7 mouse cellular contexts compared by ENCODE assay signal in the genomic region with DNA sequence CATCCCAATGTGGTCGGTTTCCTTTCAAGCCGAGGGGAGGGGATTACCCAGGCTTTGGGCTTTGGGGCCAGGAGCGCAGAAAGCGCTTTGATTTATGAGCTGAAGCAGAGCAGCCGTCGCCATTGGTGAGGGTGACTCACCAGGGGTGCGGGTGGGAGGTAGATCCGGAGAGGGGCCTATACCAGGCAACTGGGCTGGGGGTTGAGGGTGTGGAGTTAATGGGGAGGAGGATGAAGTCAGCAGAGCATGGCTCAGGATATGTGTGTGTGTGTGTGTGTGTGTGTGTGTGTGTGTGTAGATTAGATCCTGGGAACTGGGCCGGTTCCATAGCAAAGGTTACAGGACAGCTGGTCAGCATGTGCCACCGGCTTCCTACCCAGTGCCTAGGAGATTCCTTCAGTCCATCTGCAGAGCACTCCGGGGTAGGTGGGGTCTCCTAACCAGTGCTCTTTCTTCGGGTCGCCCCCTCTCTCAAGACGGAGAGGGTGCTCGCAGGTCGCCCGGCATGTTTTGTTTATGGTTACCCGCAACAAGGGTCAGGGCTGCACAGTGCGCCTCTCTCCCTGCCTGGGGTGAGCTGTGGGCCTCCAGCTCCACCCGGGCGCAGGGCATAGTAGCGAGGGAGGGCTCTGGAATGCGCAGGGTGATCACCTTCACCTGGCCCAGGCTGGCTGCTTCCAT. TPM values are rescaled to one million over a fixed set of nuclear protein-coding genes. Genes with fewer than 3 reads are reported as not detected.
DNase-seq lines count a peak whose midpoint lies in the region; ATAC-seq and TF ChIP-seq lines count a peak whose summit lies in the region.

No protein-coding gene starts in this region.

- H3K4me3 ChIP-seq in hindbrain, embryonic 12.5 days = peak overlapping the region; percentile 75
- H3K4me3 ChIP-seq in limb, embryonic 15.5 days = peak overlapping the region; percentile 76
- peak overlapping the region; percentile 4; the same call in 1 of the 2 replicates for H3K4me3 ChIP-seq in olfactory bulb, adult 2 months (ENCODE audit: insufficient read depth, low read depth, low read length)

- TF ChIP-seq CTCF in olfactory bulb, adult 2 months (IDR thresholded peaks at IDR 0.05; ENCODE audit: insufficient read depth, low read depth, low read length) = no peak

- H3K9ac ChIP-seq in hindbrain, embryonic 12.5 days = peak overlapping the region; percentile 77
- 0 out of 2 replicates have a peak overlapping the region, but pooled peaks have one; percentile 58 for H3K9ac ChIP-seq in limb, embryonic 15.5 days

- no peaks in the 10 kb centered on the region for H3K9me3 ChIP-seq in hindbrain, embryonic 12.5 days (replicated peaks)
- H3K9me3 ChIP-seq in limb, embryonic 15.5 days = no peaks in the 10 kb centered on the region

- H3K4me1 ChIP-seq in hindbrain, embryonic 12.5 days = peaks cover 21% of the 10 kb centered on the region
- H3K4me1 ChIP-seq in limb, embryonic 15.5 days = peaks cover 26% of the 10 kb centered on the region
- peaks cover 21% of the 10 kb centered on the region; the same call in 1 of the 2 replicates for H3K4me1 ChIP-seq in olfactory bulb, adult 2 months (ENCODE audit: control insufficient read depth, insufficient read depth, low read length)

- no peak overlapping the region for H3K27ac ChIP-seq in hindbrain, embryonic 12.5 days
- H3K27ac ChIP-seq in limb, embryonic 15.5 days = peak overlapping the region; percentile 40
- H3K27ac ChIP-seq in olfactory bulb, adult 2 months (ENCODE audit: insufficient read depth, low read depth, low read length) = no peak overlapping the region

- H3K27me3 ChIP-seq in hindbrain, embryonic 12.5 days = peaks cover 19% of the 10 kb centered on the region
- H3K27me3 ChIP-seq in limb, embryonic 15.5 days = no peaks in the 10 kb centered on the region

- 0 out of 2 replicates have a peak, but pooled peaks cover 7% of the 10 kb centered on the region for H3K36me3 ChIP-seq in hindbrain, embryonic 12.5 days
- 0 out of 2 replicates have a peak, but pooled peaks cover 12% of the 10 kb centered on the region for H3K36me3 ChIP-seq in limb, embryonic 15.5 days

- no peak for TF ChIP-seq POLR2A in olfactory bulb, adult 2 months (IDR thresholded peaks at IDR 0.05; ENCODE audit: insufficient read depth, low read depth, low read length)

- peak overlapping the region; percentile 99 for H3K4me2 ChIP-seq in hindbrain, embryonic 12.5 days (replicated peaks)
- H3K4me2 ChIP-seq in limb, embryonic 15.5 days = peak overlapping the region; percentile 92

- 2% methylated on average over 23 of the region's 23 CpGs for WGBS in hindbrain, embryonic 12.5 days
- WGBS in limb, embryonic 15.5 days = 3% methylated on average over 23 of the region's 23 CpGs
- 23% methylated on average over 23 of the region's 23 CpGs for WGBS in olfactory bulb, adult 2 months

- peak; percentile 90 for DNase-seq in 3T3-L1 (ENCODE audit: low read depth, low spot score)
- DNase-seq in embryo, embryonic 9.5 days (ENCODE audit: extremely low spot score) = peak; percentile 64
- DNase-seq in layer of hippocampus, postnatal 25 days (ENCODE audit: extremely low spot score in 1 of 2, low spot score in 1 of 2) = no peak

- peak; percentile 31 for ATAC-seq in CD4-positive, CD25-positive, alpha-beta regulatory T cell, adult 4 months
- ATAC-seq in hindbrain, embryonic 12.5 days (ENCODE audit: low FRiP score) = peak; percentile 29; the same call in 1 of the 2 replicates
- ATAC-seq in limb, embryonic 15.5 days (ENCODE audit: insufficient number of reproducible peaks, low FRiP score, low TSS enrichment, low read depth) = peak; percentile 57; the same call in 1 of the 2 replicates

RNA-seq across cellular contexts. Expression of gene Six4, which starts 2.7 kb away (rescaled TPM):
- under 1 TPM in 1 of 2 experiments, not detected in 1; 0.16 TPM for polyA plus RNA-seq in CD4-positive, CD25-positive, alpha-beta regulatory T cell, adult 4 months (2017; shearing (Covaris generic))
- 6.0 and 6.4 TPM in 2 replicates for polyA plus RNA-seq in hindbrain, embryonic 12.5 days (2016; fragmentation: Nextera tagmentation; extraction: Ambion mirVana)
- polyA plus RNA-seq in limb, embryonic 15.5 days (2015; fragmentation: Nextera tagmentation; extraction: Ambion mirVana) = 3.7 and 4.3 TPM in 2 replicates
- not detected in 2 replicates for polyA plus RNA-seq in olfactory bulb, adult 2 months (2012; ENCODE audit: insufficient read depth, insufficient read length, low replicate concordance, missing spikeins)
- under 1 TPM; 0.57 to 0.59 TPM for total RNA-seq in layer of hippocampus, postnatal 25 days (2021)

RNA-seq across cellular contexts. Expression of gene Mnat1, which starts 12.9 kb away (rescaled TPM):
- 10 to 100 TPM; 29.4 to 31.4 TPM for polyA plus RNA-seq in CD4-positive, CD25-positive, alpha-beta regulatory T cell, adult 4 months (2017; shearing (Covaris generic))
- 26.4 and 27.5 TPM in 2 replicates for polyA plus RNA-seq in hindbrain, embryonic 12.5 days (2016; fragmentation: Nextera tagmentation; extraction: Ambion mirVana)
- 30.7 and 33.3 TPM in 2 replicates for polyA plus RNA-seq in limb, embryonic 15.5 days (2015; fragmentation: Nextera tagmentation; extraction: Ambion mirVana)
- polyA plus RNA-seq in olfactory bulb, adult 2 months (2012; ENCODE audit: insufficient read depth, insufficient read length, low replicate concordance, missing spikeins) = not detected in 2 replicates
- 10 to 100 TPM; 21.4 to 22.0 TPM for total RNA-seq in layer of hippocampus, postnatal 25 days (2021)

RNA-seq across cellular contexts. Expression of gene Six1, which starts 56.9 kb away (rescaled TPM):
- polyA plus RNA-seq in CD4-positive, CD25-positive, alpha-beta regulatory T cell, adult 4 months (2017; shearing (Covaris generic)) = not detected
- polyA plus RNA-seq in hindbrain, embryonic 12.5 days (2016; fragmentation: Nextera tagmentation; extraction: Ambion mirVana) = 36.0 and 36.9 TPM in 2 replicates
- polyA plus RNA-seq in limb, embryonic 15.5 days (2015; fragmentation: Nextera tagmentation; extraction: Ambion mirVana) = 28.2 and 34.3 TPM in 2 replicates
- polyA plus RNA-seq in olfactory bulb, adult 2 months (2012; ENCODE audit: insufficient read depth, insufficient read length, low replicate concordance, missing spikeins) = not detected in 2 replicates
- total RNA-seq in layer of hippocampus, postnatal 25 days (2021) = not detected

Comparison
In these comparisons a context has a peak if more than half of its experiments do, and no peak if none do; other contexts are left out.
1. DNase-seq: peak in 3T3-L1 (single experiment) and embryo, embryonic 9.5 days (single experiment); none in layer of hippocampus, postnatal 25 days (0 of 2).
2. H3K4me3 ChIP-seq: peak in every context shown above with its lines; median percentile 76 in limb, embryonic 15.5 days; 75 in hindbrain, embryonic 12.5 days; 4 in olfactory bulb, adult 2 months.
3. RNA of gene Mnat1, which starts 12.9 kb away (polyA plus RNA-seq): 29.4 to 31.4 TPM in CD4-positive, CD25-positive, alpha-beta regulatory T cell, adult 4 months, 30.7 to 33.3 TPM in limb, embryonic 15.5 days and 26.4 to 27.5 TPM in hindbrain, embryonic 12.5 days; not detected in olfactory bulb, adult 2 months; every median in the first group is over 10 times any median in the second.
4. RNA of gene Six1, which starts 56.9 kb away (polyA plus RNA-seq): 36.0 to 36.9 TPM in hindbrain, embryonic 12.5 days and 28.2 to 34.3 TPM in limb, embryonic 15.5 days; not detected in CD4-positive, CD25-positive, alpha-beta regulatory T cell, adult 4 months and not detected in olfactory bulb, adult 2 months; every median in the first group is over 10 times any median in the second.
5. Peak in every context shown above with its lines, with median percentiles within 50 percentile points of each other: ATAC-seq.